Mouse (Mus musculus): ENCODE measurements around the gene Erbb4.

- TF ChIP-seq POLR2A (IDR thresholded peaks at IDR 0.05; ENCODE audit: borderline replicate concordance, extremely low read depth, low read depth, low read length) (no peak), CTCF (IDR thresholded peaks at IDR 0.05; ENCODE audit: insufficient read depth, low read length) (no peak)
These were observed 957.3 kb downstream of the Erbb4 start for GRCm38 (mm10) chr1:68150572-68150971.
